In the genomic region with DNA sequence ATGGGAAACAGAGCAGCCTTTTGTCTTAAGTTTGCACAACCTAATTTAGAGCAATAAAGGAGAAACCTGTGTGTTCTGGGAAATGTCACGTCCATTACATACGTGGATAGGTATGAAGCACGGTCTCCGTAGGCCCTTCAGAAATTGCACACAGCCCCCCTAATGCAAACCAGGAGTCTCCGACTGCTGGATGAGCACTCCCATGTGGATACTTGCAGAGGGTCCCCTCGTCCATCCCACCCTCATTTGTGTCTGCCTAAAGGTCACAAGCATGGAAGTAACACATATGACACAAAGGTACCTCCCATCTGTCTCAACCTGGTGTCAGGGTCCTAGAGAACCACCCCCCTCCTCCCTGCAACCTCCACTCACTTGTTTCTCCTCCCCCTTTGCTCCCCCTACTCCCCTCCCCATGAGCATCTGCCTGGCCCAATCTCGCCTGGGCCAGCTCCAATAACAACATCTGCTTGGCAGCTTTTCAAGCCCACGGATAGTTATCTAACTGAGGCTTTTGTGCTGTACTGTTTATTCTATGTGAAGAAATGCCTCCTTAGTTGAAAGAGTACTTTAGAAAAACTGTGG, we compare ENCODE assay signal across 8 mouse cellular contexts.
DNase-seq lines count a peak whose midpoint lies in the region; ATAC-seq and TF ChIP-seq lines count a peak whose summit lies in the region.

No protein-coding gene starts in this region.

- intact Hi-C loops in gastrocnemius, postnatal 36 days (cut with DNase I) = no loop called here

- 47% methylated on average over 8 of the region's 8 CpGs for whole genome bisulfite sequencing in hindbrain, postnatal 0 days
- WGBS in limb, embryonic 15.5 days = 12% methylated on average over 8 of the region's 8 CpGs

- peak overlapping the region; percentile 4; the same call in 1 of the 2 replicates for H3K27ac ChIP-seq in hindbrain, postnatal 0 days
- H3K27ac ChIP-seq in limb, embryonic 15.5 days = peak overlapping the region; percentile 63

- H3K4me1 ChIP-seq in hindbrain, postnatal 0 days (ENCODE audit: insufficient read depth, low read length) = peaks cover 21% of the 10 kb centered on the region; the same call in 1 of the 2 replicates
- peaks cover 44% of the 10 kb centered on the region for H3K4me1 ChIP-seq in limb, embryonic 15.5 days

- TF ChIP-seq CTCF in hindbrain, postnatal 0 days (IDR thresholded peaks at IDR 0.05; ENCODE audit: low read depth) = no peak

- ATAC-seq in hindbrain, postnatal 0 days = peak; percentile 46
- peak; percentile 67; the same call in 1 of the 2 replicates for ATAC-seq in limb, embryonic 15.5 days (ENCODE audit: insufficient number of reproducible peaks, low FRiP score, low TSS enrichment, low read depth)

- no peaks in the 10 kb centered on the region for H3K36me3 ChIP-seq in hindbrain, postnatal 0 days (ENCODE audit: insufficient read depth, low read length)
- no peaks in the 10 kb centered on the region; the same call in 1 of the 2 replicates for H3K36me3 ChIP-seq in limb, embryonic 15.5 days

- 0 out of 2 replicates have a peak overlapping the region, but pooled peaks have one; percentile 5 for H3K4me2 ChIP-seq in hindbrain, postnatal 0 days (ENCODE audit: low read depth, low read length)
- H3K4me2 ChIP-seq in limb, embryonic 15.5 days = no peak overlapping the region

- H3K27me3 ChIP-seq in hindbrain, postnatal 0 days (ENCODE audit: insufficient read depth, low read length) = no peaks in the 10 kb centered on the region
- no peaks in the 10 kb centered on the region for H3K27me3 ChIP-seq in limb, embryonic 15.5 days

- H3K4me3 ChIP-seq in hindbrain, postnatal 0 days (ENCODE audit: low read length) = no peak overlapping the region
- no peak overlapping the region for H3K4me3 ChIP-seq in limb, embryonic 15.5 days

- no peaks in the 10 kb centered on the region for H3K9me3 ChIP-seq in hindbrain, postnatal 0 days (ENCODE audit: low read length)
- H3K9me3 ChIP-seq in limb, embryonic 15.5 days = no peaks in the 10 kb centered on the region

- DNase-seq in Muller cell, postnatal 12 days (ENCODE audit: inconsistent ontology term) = peak; percentile 59
- DNase-seq in adrenal gland, postnatal 25 days = peak; percentile 57
- peak; percentile 44 to 49 for DNase-seq in gastrocnemius, postnatal 36 days
- DNase-seq in hindbrain, postnatal 0 days (ENCODE audit: low spot score) = peak; percentile 56
- DNase-seq in ovary, postnatal 14 days (ENCODE audit: low spot score) = peak; percentile 56
- DNase-seq in thymus, postnatal 36 days = no peak
- no peak for DNase-seq in cerebellum, adult 8-10 months

- H3K9ac ChIP-seq in hindbrain, postnatal 0 days (replicated peaks; ENCODE audit: low read length) = no peak overlapping the region
- H3K9ac ChIP-seq in limb, embryonic 15.5 days = no peak overlapping the region

Comparison
In these comparisons a context has a peak if more than half of its experiments do, and no peak if none do; other contexts are left out.
1. DNase-seq: peak in Muller cell, postnatal 12 days (single experiment), adrenal gland, postnatal 25 days (single experiment), gastrocnemius, postnatal 36 days (2 of 2), hindbrain, postnatal 0 days (single experiment) and ovary, postnatal 14 days (single experiment); none in thymus, postnatal 36 days (0 of 2) and cerebellum, adult 8-10 months (single experiment).